Mouse (Mus musculus): ENCODE measurements at regions not wholly inside any gene's neighbourhood (a gene's known extent, or its start where the extent isn't known, plus 50 kb on each side); places are given as distances from the start of the nearest gene placed in this dataset.
A peak's percentile ranks its signal among the peaks of the same experiment; 100 is the strongest.

- peak; percentile 33 for DNase-seq (ENCODE audit: low spot score, missing footprints)
- 91% methylated on average over 5 of the region's 5 CpGs for WGBS
- Histone ChIP-seq H3K27ac (ENCODE audit: low read depth, low read length) (no peak overlapping the region), H3K36me3 (ENCODE audit: control insufficient read depth, insufficient read depth, low read length) (no peaks in the 10 kb centered on the region), H3K4me2 (no peak overlapping the region), H3K9me3 (ENCODE audit: control insufficient read depth, low read length) (no peaks in the 10 kb centered on the region), H3K27me3 (ENCODE audit: control insufficient read depth, insufficient read depth, low read length) (no peaks in the 10 kb centered on the region), H3K9ac (ENCODE audit: low read length) (no peak overlapping the region), H3K4me3 (ENCODE audit: low read depth, low read length) (no peak overlapping the region), H3K4me1 (ENCODE audit: control insufficient read depth, insufficient read depth, low read length) (no peaks in the 10 kb centered on the region)
- no peak for ATAC-seq (ENCODE audit: low FRiP score)
These were observed 169.0 kb upstream of the Ift57 start for GRCm38 (mm10) chr16:49530051-49530450.

GRCm38 (mm10) chr16:49532071-49532686 is 166.9 kb upstream of the Ift57 start:
- Histone ChIP-seq H3K27ac (ENCODE audit: low read depth, low read length) (no peak overlapping the region), H3K27me3 (ENCODE audit: control insufficient read depth, insufficient read depth, low read length) (no peaks in the 10 kb centered on the region), H3K9ac (ENCODE audit: low read length) (no peak overlapping the region), H3K36me3 (ENCODE audit: control insufficient read depth, insufficient read depth, low read length) (no peaks in the 10 kb centered on the region), H3K9me3 (ENCODE audit: control insufficient read depth, low read length) (no peaks in the 10 kb centered on the region), H3K4me3 (ENCODE audit: low read depth, low read length) (no peak overlapping the region), H3K4me1 (ENCODE audit: control insufficient read depth, insufficient read depth, low read length) (no peaks in the 10 kb centered on the region), H3K4me2 (no peak overlapping the region)
- DNase-seq (ENCODE audit: low spot score, missing footprints) (peak; percentile 70), ATAC-seq (ENCODE audit: low FRiP score) (peak; percentile 67)
- WGBS, result 81% methylated on average over 7 of the region's 7 CpGs

GRCm38 (mm10) chr16:49533498-49533998 is 165.5 kb upstream of the Ift57 start:
- Histone ChIP-seq H3K36me3 (ENCODE audit: control insufficient read depth, insufficient read depth, low read length) (no peaks in the 10 kb centered on the region), H3K4me2 (no peak overlapping the region), H3K4me1 (ENCODE audit: control insufficient read depth, insufficient read depth, low read length) (no peaks in the 10 kb centered on the region), H3K9me3 (ENCODE audit: control insufficient read depth, low read length) (no peaks in the 10 kb centered on the region), H3K27me3 (ENCODE audit: control insufficient read depth, insufficient read depth, low read length) (no peaks in the 10 kb centered on the region), H3K27ac (ENCODE audit: low read depth, low read length) (no peak overlapping the region), H3K9ac (ENCODE audit: low read length) (no peak overlapping the region), H3K4me3 (ENCODE audit: low read depth, low read length) (no peak overlapping the region)
- no peak for ATAC-seq (ENCODE audit: low FRiP score)
- 58% methylated on average over 4 of the region's 4 CpGs for WGBS
- no peak for DNase-seq (ENCODE audit: low spot score, missing footprints)

GRCm38 (mm10) chr16:49550231-49550630 is 148.8 kb upstream of the Ift57 start:
- Histone ChIP-seq H3K36me3 (ENCODE audit: control insufficient read depth, insufficient read depth, low read length) (no peaks in the 10 kb centered on the region), H3K4me2 (no peak overlapping the region), H3K4me1 (ENCODE audit: control insufficient read depth, insufficient read depth, low read length) (no peaks in the 10 kb centered on the region), H3K27me3 (ENCODE audit: control insufficient read depth, insufficient read depth, low read length) (no peaks in the 10 kb centered on the region), H3K27ac (ENCODE audit: low read depth, low read length) (no peak overlapping the region), H3K9ac (ENCODE audit: low read length) (no peak overlapping the region), H3K4me3 (ENCODE audit: low read depth, low read length) (no peak overlapping the region), H3K9me3 (ENCODE audit: control insufficient read depth, low read length) (no peaks in the 10 kb centered on the region)
- ATAC-seq (ENCODE audit: low FRiP score) (no peak), DNase-seq (ENCODE audit: low spot score, missing footprints) (no peak)
- 84% methylated on average over 3 of the region's 3 CpGs for WGBS

- DNase-seq (ENCODE audit: low spot score, missing footprints) (no peak), ATAC-seq (ENCODE audit: low FRiP score) (no peak)
- Histone ChIP-seq H3K4me2 (no peak overlapping the region), H3K4me3 (ENCODE audit: low read depth, low read length) (no peak overlapping the region), H3K4me1 (ENCODE audit: control insufficient read depth, insufficient read depth, low read length) (no peaks in the 10 kb centered on the region), H3K27me3 (ENCODE audit: control insufficient read depth, insufficient read depth, low read length) (no peaks in the 10 kb centered on the region), H3K36me3 (ENCODE audit: control insufficient read depth, insufficient read depth, low read length) (no peaks in the 10 kb centered on the region), H3K9ac (ENCODE audit: low read length) (no peak overlapping the region), H3K27ac (ENCODE audit: low read depth, low read length) (no peak overlapping the region), H3K9me3 (ENCODE audit: control insufficient read depth, low read length) (no peaks in the 10 kb centered on the region)
- WGBS, result 89% methylated on average over 2 of the region's 2 CpGs
These were observed 129.0 kb upstream of the Ift57 start for GRCm38 (mm10) chr16:49570031-49570430.

GRCm38 (mm10) chr16:49572485-49573170 is 126.4 kb upstream of the Ift57 start:
- H3K4me2 ChIP-seq, result no peak overlapping the region
- WGBS, result 56% methylated on average over 12 of the region's 12 CpGs
- no peaks in the 10 kb centered on the region for H3K27me3 ChIP-seq (ENCODE audit: control insufficient read depth, insufficient read depth, low read length)
- H3K36me3 ChIP-seq (ENCODE audit: control insufficient read depth, insufficient read depth, low read length), result no peaks in the 10 kb centered on the region
- no peak overlapping the region for H3K9ac ChIP-seq (ENCODE audit: low read length)
- no peak for DNase-seq (ENCODE audit: low spot score, missing footprints)
- no peaks in the 10 kb centered on the region for H3K4me1 ChIP-seq (ENCODE audit: control insufficient read depth, insufficient read depth, low read length)
- ATAC-seq (ENCODE audit: low FRiP score), result peak; percentile 88
- H3K27ac ChIP-seq (ENCODE audit: low read depth, low read length), result no peak overlapping the region; the same call in 1 of the 2 replicates
- no peaks in the 10 kb centered on the region for H3K9me3 ChIP-seq (ENCODE audit: control insufficient read depth, low read length)
- no peak overlapping the region for H3K4me3 ChIP-seq (ENCODE audit: low read depth, low read length)

- H3K4me1 ChIP-seq (ENCODE audit: control insufficient read depth, insufficient read depth, low read length), result no peaks in the 10 kb centered on the region
- no peak overlapping the region for H3K27ac ChIP-seq (ENCODE audit: low read depth, low read length)
- no peaks in the 10 kb centered on the region for H3K27me3 ChIP-seq (ENCODE audit: control insufficient read depth, insufficient read depth, low read length)
- DNase-seq (ENCODE audit: low spot score, missing footprints) (no peak), ATAC-seq (ENCODE audit: low FRiP score) (peak; percentile 70)
- no peaks in the 10 kb centered on the region for H3K9me3 ChIP-seq (ENCODE audit: control insufficient read depth, low read length)
- H3K36me3 ChIP-seq (ENCODE audit: control insufficient read depth, insufficient read depth, low read length), result no peaks in the 10 kb centered on the region
- H3K4me3 ChIP-seq (ENCODE audit: low read depth, low read length), result no peak overlapping the region
- no peak overlapping the region for H3K4me2 ChIP-seq
- 71% methylated on average over 3 of the region's 3 CpGs for WGBS
- H3K9ac ChIP-seq (ENCODE audit: low read length), result no peak overlapping the region
These were observed 125.9 kb upstream of the Ift57 start for GRCm38 (mm10) chr16:49573171-49573517.

- Histone ChIP-seq H3K36me3 (ENCODE audit: control insufficient read depth, insufficient read depth, low read length) (no peaks in the 10 kb centered on the region), H3K27ac (ENCODE audit: low read depth, low read length) (no peak overlapping the region), H3K9me3 (ENCODE audit: control insufficient read depth, low read length) (no peaks in the 10 kb centered on the region), H3K4me2 (no peak overlapping the region), H3K4me3 (ENCODE audit: low read depth, low read length) (no peak overlapping the region), H3K9ac (ENCODE audit: low read length) (no peak overlapping the region), H3K4me1 (ENCODE audit: control insufficient read depth, insufficient read depth, low read length) (no peaks in the 10 kb centered on the region), H3K27me3 (ENCODE audit: control insufficient read depth, insufficient read depth, low read length) (no peaks in the 10 kb centered on the region)
- DNase-seq (ENCODE audit: low spot score, missing footprints) (no peak), ATAC-seq (ENCODE audit: low FRiP score) (no peak)
- 90% methylated on average over 4 of the region's 4 CpGs for WGBS
These were observed 120.1 kb upstream of the Ift57 start for GRCm38 (mm10) chr16:49578976-49579375.

- no peak for ATAC-seq (ENCODE audit: low FRiP score)
- H3K4me2 ChIP-seq, result no peak overlapping the region
These were observed 118.3 kb upstream of the Ift57 start for GRCm38 (mm10) chr16:49580708-49581107.

More at GRCm38 (mm10) chr16:49580708-49581107, 118.3 kb upstream of the Ift57 start:
- H3K27ac ChIP-seq (ENCODE audit: low read depth, low read length), result no peak overlapping the region
- WGBS, result 93% methylated on average over 6 of the region's 6 CpGs
- no peak overlapping the region for H3K9ac ChIP-seq (ENCODE audit: low read length)
- no peak overlapping the region for H3K4me3 ChIP-seq (ENCODE audit: low read depth, low read length)
- DNase-seq (ENCODE audit: low spot score, missing footprints), result no peak
- H3K9me3 ChIP-seq (ENCODE audit: control insufficient read depth, low read length), result no peaks in the 10 kb centered on the region
- no peaks in the 10 kb centered on the region for H3K4me1 ChIP-seq (ENCODE audit: control insufficient read depth, insufficient read depth, low read length)
- no peaks in the 10 kb centered on the region for H3K27me3 ChIP-seq (ENCODE audit: control insufficient read depth, insufficient read depth, low read length)
- no peaks in the 10 kb centered on the region for H3K36me3 ChIP-seq (ENCODE audit: control insufficient read depth, insufficient read depth, low read length)

Measured in midbrain, embryonic 11.5 days (tissue).